Mouse (Mus musculus): Measurements from ENCODE around the gene Ccne1. TPM values are rescaled to one million over a fixed set of nuclear protein-coding genes. Genes with fewer than 3 reads are reported as not detected.

Gene Ccne1
- polyA plus RNA-seq, 1 experiment from 2014 or later = 77.5 TPM

DNA sequence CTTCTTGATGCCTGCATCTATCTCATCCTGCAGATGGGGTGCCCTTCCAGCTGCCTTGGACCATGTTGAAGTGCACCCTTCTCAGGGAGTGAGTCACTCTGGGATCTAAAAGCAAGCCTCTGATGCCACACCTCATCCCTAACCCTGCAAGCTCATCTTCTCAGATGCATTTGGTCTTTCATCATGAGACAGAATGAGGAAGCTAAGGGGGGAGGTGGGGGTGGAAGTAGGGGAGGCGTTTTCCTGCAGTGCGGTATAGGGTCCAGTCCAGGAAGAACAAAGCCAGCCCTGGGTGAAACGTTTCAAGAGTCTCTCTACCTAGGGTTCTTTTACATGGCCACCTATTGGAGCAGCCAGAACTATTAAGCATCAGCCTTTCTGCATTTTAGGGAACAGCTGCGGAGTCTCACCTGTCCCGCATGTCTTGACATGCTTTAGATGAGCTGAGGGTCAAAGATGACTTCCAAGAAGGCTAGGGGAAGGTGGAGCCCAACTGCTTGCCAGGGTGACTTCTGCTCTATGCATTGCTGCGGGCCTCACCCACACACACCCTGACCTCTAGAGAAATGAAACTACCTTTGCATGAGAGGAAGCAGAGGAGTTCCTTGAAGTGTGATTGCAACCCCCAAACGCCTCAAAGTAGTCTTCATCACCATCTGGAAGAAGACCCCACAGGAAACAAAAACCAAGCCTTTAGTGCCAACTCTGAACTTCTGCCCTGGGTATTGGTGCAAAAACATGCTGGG lies 17.2 kb downstream of the Ccne1 start:
- peaks cover 22% of the 10 kb centered on the region for H3K4me1 ChIP-seq
- H3K4me2 ChIP-seq (replicated peaks) = no peak overlapping the region
- no peak overlapping the region for H3K4me3 ChIP-seq
- H3K27ac ChIP-seq = no peak overlapping the region
- no peaks in the 10 kb centered on the region for H3K27me3 ChIP-seq
- H3K9me3 ChIP-seq = no peaks in the 10 kb centered on the region
- H3K9ac ChIP-seq = no peak overlapping the region
- 71% methylated on average over 7 of the region's 7 CpGs for WGBS
- no peak for ATAC-seq (ENCODE audit: low FRiP score, low read depth)
- no peaks in the 10 kb centered on the region for H3K36me3 ChIP-seq

DNA sequence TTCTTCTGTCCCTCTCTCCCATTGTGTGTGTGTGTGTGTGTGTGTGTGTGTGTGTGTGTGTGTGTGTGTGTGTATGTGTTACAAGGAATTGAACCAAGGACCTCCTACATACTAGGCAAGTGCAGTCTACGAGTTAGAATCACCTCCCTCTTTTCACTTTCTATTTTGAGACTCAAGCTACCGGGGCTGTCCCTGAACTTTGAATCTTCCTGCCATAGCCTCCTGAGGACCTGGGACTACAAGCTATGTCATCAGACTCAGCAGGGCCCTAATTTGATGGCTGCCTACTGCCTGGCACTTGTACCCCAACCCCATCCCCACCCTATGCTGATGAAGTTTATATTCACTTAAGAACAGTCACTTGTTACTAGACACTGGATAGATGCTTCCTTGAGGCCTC lies 18.9 kb downstream of the Ccne1 start:
- H3K4me1 ChIP-seq = peaks cover 26% of the 10 kb centered on the region
- H3K9me3 ChIP-seq = no peaks in the 10 kb centered on the region
- H3K9ac ChIP-seq = no peak overlapping the region
- no peak overlapping the region for H3K4me3 ChIP-seq
- no peak overlapping the region for H3K4me2 ChIP-seq (replicated peaks)
- no peak overlapping the region for H3K27ac ChIP-seq
- H3K36me3 ChIP-seq = no peaks in the 10 kb centered on the region
- ATAC-seq (ENCODE audit: low FRiP score, low read depth) = no peak
- 71% methylated on average over 2 of the region's 2 CpGs for WGBS
- no peaks in the 10 kb centered on the region for H3K27me3 ChIP-seq

DNA sequence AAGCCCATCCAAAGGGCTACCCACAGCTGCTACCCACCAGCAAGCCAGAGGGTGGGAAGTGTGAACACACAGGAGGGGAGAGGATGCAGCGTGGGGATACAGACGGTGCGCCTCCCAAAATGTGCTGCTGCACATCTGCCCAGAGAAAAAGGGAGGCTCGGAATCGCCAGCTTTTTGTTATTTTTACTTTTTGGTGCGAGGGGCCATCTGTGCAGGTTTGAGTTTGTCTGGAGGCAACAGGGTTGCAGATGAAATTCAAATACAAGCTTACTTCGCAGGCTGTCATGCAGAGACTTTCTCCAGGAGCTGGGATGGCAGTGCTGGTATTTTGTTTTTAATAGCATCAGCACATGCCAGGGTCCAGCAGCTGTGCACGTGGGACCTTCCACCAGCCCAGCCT lies 19.5 kb downstream of the Ccne1 start:
- ATAC-seq (ENCODE audit: low FRiP score, low read depth) = no peak
- H3K9me3 ChIP-seq = no peaks in the 10 kb centered on the region
- peaks cover 21% of the 10 kb centered on the region for H3K4me1 ChIP-seq
- no peak overlapping the region for H3K27ac ChIP-seq
- no peak overlapping the region for H3K4me3 ChIP-seq
- no peak overlapping the region for H3K4me2 ChIP-seq (replicated peaks)
- no peaks in the 10 kb centered on the region for H3K36me3 ChIP-seq
- WGBS = 73% methylated on average over 8 of the region's 8 CpGs
- no peak overlapping the region for H3K9ac ChIP-seq
- H3K27me3 ChIP-seq = no peaks in the 10 kb centered on the region

DNA sequence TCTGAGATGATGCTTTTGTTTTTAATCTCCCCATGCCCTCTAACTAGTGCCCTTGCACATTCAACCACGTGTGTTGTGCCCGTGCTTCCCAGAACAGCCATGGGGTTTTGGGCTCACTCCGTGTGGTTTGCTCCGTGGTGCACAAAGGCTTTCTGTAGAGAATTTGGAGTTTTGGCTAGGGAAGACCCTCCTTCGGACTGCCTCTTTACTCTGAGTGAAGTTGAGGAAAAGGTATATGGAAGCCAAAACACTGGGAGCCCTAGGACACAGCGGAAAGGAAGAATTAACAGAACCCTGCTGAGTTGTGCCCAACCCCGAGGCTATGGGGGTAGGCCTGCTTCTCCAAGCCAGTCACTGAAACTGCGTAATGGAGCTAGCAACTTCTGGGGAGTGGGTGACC lies 20.9 kb downstream of the Ccne1 start:
- Histone ChIP-seq H3K4me1 (peaks cover 20% of the 10 kb centered on the region), H3K4me2 (replicated peaks) (peak overlapping the region; percentile 88), H3K27me3 (no peaks in the 10 kb centered on the region), H3K4me3 (peak overlapping the region; percentile 51; the same call in 1 of the 2 replicates), H3K36me3 (no peaks in the 10 kb centered on the region), H3K9ac (no peak overlapping the region), H3K27ac (peak overlapping the region; percentile 61; the same call in 1 of the 2 replicates), H3K9me3 (no peaks in the 10 kb centered on the region)
- no peak for ATAC-seq (ENCODE audit: low FRiP score, low read depth)
- WGBS = 43% methylated on average over 8 of the region's 8 CpGs

DNA sequence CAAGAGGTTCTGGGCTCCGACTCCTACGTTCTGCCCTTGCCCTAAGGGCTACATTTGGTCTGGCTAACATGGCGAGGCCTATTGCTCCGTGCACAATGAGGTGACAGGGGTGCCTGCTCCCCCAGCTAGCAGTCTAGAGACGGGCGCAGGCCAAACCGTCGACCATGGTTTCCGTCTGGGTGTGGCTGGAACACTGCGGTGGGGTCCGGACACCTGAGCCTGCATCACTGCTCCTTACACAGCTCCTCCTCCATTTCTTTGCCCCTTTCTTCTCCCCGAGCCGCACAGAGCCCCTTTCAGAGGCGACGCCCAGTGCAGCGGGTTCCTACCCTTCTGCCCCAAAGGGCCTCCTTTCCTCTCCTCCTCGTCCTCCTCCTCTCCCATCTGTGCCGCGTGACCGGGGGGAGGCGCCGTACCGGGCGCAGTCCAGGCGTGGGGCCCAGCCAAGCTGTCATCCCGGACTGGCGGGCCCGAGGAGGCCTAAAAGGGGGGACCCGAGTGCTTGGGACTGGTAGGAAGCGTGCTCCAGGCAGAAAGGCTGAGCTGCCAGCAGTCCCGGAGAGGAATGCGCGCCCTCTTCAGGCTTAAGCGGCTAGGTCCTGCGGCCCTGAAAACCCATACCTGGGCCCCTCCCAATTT lies 21.6 kb downstream of the Ccne1 start:
- WGBS = 1% methylated on average over 29 of the region's 35 CpGs
- peak; percentile 37 for ATAC-seq (ENCODE audit: low FRiP score, low read depth)

DNA sequence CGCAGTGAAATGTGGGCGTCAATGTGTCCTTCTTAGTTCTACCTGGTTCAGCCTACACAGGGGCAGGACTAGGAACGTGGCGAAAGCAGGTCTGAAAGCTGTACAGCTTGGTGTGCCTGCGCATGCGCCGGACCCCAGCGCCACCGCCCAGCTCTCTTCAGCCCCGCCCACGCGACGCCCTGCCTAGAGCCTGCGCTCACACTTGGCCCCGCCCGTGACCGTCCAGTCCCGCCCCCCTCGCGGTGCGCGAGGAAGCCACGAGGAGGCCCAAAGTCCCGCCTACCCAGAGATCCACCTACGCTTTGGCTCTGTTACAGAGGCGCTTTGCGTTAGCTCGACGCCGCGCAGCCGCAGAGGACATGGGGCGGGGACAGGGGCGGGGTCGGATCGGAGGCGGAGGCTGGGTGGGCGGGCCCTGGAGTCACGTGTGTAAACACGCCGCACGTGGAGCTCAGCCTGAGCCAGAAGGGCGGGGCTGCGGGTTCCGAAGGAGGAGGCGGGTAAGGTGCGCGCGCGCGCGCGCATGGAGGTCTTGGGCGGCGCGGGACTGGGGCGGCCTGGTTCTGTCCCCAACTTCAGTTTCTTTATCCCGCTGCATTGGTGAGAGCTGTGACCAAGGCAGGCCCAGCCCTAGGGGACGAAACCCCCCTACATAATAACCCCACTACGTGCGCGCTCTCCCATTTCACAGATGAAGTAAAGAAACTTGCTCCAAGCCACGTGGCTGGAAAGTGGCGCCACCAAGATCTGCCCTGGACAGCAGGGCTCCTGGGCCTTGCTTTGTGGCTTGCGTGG lies 22.4 kb downstream of the Ccne1 start:
- Histone ChIP-seq H3K9ac (peak overlapping the region; percentile 62), H3K27ac (peak overlapping the region; percentile 61; the same call in 1 of the 2 replicates)
- under 1% methylated on average over 64 of the region's 65 CpGs for WGBS

More for the DNA sequence above, 21.6 kb downstream of the Ccne1 start:
- no peaks in the 10 kb centered on the region for H3K27me3 ChIP-seq
- H3K27ac ChIP-seq = peak overlapping the region; percentile 61; the same call in 1 of the 2 replicates
- H3K4me2 ChIP-seq (replicated peaks) = peak overlapping the region; percentile 88
- H3K4me3 ChIP-seq = peak overlapping the region; percentile 51
- H3K9ac ChIP-seq = peak overlapping the region; percentile 53
- H3K9me3 ChIP-seq = no peaks in the 10 kb centered on the region
- H3K36me3 ChIP-seq = no peaks in the 10 kb centered on the region
- H3K4me1 ChIP-seq = peaks cover 20% of the 10 kb centered on the region

DNA sequence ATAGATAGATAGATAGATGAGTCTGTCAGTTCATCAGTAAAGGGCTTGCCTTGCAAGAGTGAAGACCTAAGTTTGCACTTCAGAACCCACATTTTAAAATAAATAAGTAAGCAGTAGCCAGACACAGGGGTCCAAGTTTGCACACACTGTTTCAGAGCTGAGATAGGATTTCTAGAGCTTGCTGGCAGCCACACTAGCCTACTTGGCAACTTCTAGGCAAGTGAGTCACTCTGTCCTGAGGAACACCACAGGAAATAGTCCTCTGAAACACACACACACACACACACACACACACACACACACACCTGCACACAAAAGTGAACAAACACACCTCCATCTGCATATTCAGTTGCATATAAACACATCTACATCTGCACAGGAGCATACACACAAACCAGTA lies 24.4 kb downstream of the Ccne1 start:
- H3K27ac ChIP-seq = no peak overlapping the region
- H3K27me3 ChIP-seq = no peaks in the 10 kb centered on the region
- H3K9ac ChIP-seq = no peak overlapping the region
- no peak overlapping the region for H3K4me2 ChIP-seq (replicated peaks)
- no peak overlapping the region for H3K4me3 ChIP-seq
- no peaks in the 10 kb centered on the region for H3K9me3 ChIP-seq
- peaks cover 20% of the 10 kb centered on the region for H3K4me1 ChIP-seq
- no peaks in the 10 kb centered on the region for H3K36me3 ChIP-seq
- no peak for ATAC-seq (ENCODE audit: low FRiP score, low read depth)

More for the DNA sequence above, 22.4 kb downstream of the Ccne1 start:
- Histone ChIP-seq H3K36me3 (no peaks in the 10 kb centered on the region), H3K9me3 (no peaks in the 10 kb centered on the region), H3K4me1 (peaks cover 20% of the 10 kb centered on the region), H3K4me3 (peak overlapping the region; percentile 51), H3K4me2 (replicated peaks) (peak overlapping the region; percentile 88), H3K27me3 (no peaks in the 10 kb centered on the region)
- ATAC-seq (ENCODE audit: low FRiP score, low read depth) = peak; percentile 97

DNA sequence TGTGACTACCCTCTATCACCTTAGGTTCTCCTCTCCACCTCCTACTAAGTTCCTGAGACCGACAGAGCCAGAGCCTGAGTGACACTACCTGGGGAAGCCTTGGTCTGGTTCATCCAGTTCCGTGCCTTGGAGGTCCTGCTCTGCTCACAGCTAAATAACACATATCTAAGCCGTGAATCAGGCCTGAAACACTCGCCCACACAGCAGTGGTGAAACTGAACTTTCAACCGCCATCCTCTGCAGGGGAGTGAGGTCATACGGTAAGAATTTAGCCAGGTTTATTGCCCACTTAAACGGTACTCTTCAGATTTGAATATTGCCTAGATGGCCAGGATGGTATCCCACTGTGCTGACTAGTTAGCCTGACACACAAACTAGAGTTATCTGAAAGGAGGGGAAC lies 30.1 kb downstream of the Ccne1 start:
- 39% methylated on average over 7 of the region's 7 CpGs for WGBS

DNA sequence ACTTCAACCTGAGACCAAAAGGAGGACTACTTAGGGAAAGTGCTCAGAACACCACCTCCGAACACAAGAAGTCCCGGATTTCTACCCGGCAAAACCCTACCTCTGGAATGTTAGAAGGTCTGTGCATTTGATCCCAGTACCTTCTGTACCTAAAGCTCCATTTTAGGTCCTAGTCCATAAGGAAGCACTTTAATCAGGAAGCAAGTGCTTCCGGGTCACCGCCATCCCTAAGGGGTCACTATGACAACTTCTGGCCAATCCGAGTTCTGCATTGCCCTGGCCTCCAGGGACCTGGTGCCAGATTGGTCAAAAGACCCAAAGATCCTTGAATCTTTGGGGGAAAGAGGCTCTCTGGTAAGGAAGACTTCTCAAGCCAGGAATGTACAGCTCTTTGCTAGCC lies 31.8 kb downstream of the Ccne1 start:
- WGBS = 67% methylated on average over 6 of the region's 6 CpGs
- Histone ChIP-seq H3K27ac (no peak overlapping the region), H3K4me2 (replicated peaks) (no peak overlapping the region), H3K4me1 (peaks cover 11% of the 10 kb centered on the region), H3K4me3 (no peak overlapping the region), H3K36me3 (no peaks in the 10 kb centered on the region), H3K27me3 (0 out of 2 replicates have a peak, but pooled peaks cover 13% of the 10 kb centered on the region), H3K9ac (no peak overlapping the region), H3K9me3 (no peaks in the 10 kb centered on the region)
- ATAC-seq (ENCODE audit: low FRiP score, low read depth) = no peak

More for the DNA sequence above, 30.1 kb downstream of the Ccne1 start:
- no peak for ATAC-seq (ENCODE audit: low FRiP score, low read depth)
- no peak overlapping the region for H3K27ac ChIP-seq
- H3K4me2 ChIP-seq (replicated peaks) = no peak overlapping the region
- H3K9ac ChIP-seq = no peak overlapping the region
- no peaks in the 10 kb centered on the region for H3K9me3 ChIP-seq
- peaks cover 11% of the 10 kb centered on the region for H3K4me1 ChIP-seq
- H3K27me3 ChIP-seq = 0 out of 2 replicates have a peak, but pooled peaks cover 13% of the 10 kb centered on the region
- H3K4me3 ChIP-seq = no peak overlapping the region
- H3K36me3 ChIP-seq = no peaks in the 10 kb centered on the region

DNA sequence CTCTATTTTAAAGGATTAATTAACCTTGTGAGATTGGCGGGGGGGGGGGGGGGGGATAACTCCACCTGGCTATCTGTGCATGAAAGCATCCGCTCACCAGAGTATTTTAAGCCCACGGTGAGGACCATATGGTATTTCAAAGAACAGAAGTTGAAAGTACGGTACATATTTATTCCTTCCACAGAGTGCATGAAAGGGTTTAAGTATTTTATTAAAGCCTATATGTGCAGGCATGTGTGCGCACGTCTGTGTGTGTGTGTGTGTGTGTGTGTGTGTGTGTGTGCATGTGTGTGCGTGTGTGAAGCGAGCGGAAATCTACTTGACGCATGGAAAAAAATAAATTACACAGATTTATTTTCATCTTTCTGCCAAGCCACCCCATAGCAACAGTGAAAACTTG lies 32.4 kb downstream of the Ccne1 start:
- H3K27ac ChIP-seq = no peak overlapping the region
- 44% methylated on average over 10 of the region's 10 CpGs for WGBS
- H3K36me3 ChIP-seq = no peaks in the 10 kb centered on the region
- H3K9ac ChIP-seq = peak overlapping the region; percentile 43
- peak overlapping the region; percentile 49 for H3K4me2 ChIP-seq (replicated peaks)
- H3K27me3 ChIP-seq = 0 out of 2 replicates have a peak, but pooled peaks cover 13% of the 10 kb centered on the region
- peaks cover 11% of the 10 kb centered on the region for H3K4me1 ChIP-seq
- no peaks in the 10 kb centered on the region for H3K9me3 ChIP-seq
- ATAC-seq (ENCODE audit: low FRiP score, low read depth) = no peak
- 0 out of 2 replicates have a peak overlapping the region, but pooled peaks have one; percentile 14 for H3K4me3 ChIP-seq

DNA sequence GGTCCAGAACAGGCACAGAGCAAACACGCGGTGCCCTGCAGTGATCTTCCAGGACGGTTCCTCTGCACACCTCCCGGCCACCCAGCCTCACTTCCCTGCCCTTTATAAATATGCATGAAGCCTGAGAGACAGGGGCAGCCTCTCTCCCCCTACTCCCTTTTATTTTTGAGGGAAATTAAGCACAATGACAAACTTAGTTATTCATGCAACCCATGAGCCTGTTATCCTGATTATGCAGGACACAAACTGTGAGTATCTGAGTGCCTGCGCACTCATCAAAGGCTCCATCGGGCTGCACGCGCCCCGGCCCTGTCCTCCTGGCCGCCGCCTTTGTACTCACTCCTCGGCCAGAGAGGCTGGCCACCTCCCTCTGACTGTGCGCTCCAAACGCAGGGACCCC lies 32.8 kb downstream of the Ccne1 start:
- H3K9ac ChIP-seq = peak overlapping the region; percentile 43
- H3K27me3 ChIP-seq = 0 out of 2 replicates have a peak, but pooled peaks cover 13% of the 10 kb centered on the region
- H3K36me3 ChIP-seq = no peaks in the 10 kb centered on the region
- 0 out of 2 replicates have a peak overlapping the region, but pooled peaks have one; percentile 14 for H3K4me3 ChIP-seq
- no peak overlapping the region for H3K27ac ChIP-seq
- H3K4me1 ChIP-seq = peaks cover 11% of the 10 kb centered on the region
- 4% methylated on average over 14 of the region's 14 CpGs for WGBS
- peak overlapping the region; percentile 49 for H3K4me2 ChIP-seq (replicated peaks)
- H3K9me3 ChIP-seq = no peaks in the 10 kb centered on the region
- ATAC-seq (ENCODE audit: low FRiP score, low read depth) = no peak

DNA sequence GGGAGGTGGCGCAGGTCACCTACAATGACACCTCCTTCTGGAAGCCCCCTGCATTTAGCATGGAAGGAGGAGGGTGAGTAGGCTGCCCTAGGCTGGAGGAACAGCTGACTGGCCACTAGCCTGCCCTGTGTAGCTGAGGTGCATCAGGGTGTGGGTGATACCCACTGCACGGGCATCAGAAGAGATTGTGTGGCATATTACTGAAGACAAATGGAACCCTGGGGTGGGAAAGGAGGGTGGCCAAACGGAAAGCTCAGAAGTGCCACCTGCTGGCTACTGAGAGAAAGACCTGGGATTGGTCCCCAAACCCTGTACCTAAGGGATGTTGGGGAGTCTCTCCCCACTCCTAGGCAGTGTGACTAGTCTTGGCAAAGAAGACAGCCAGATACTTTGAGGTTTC lies 33.6 kb downstream of the Ccne1 start:
- Histone ChIP-seq H3K4me1 (peaks cover 11% of the 10 kb centered on the region), H3K27ac (no peak overlapping the region), H3K9ac (no peak overlapping the region), H3K36me3 (no peaks in the 10 kb centered on the region), H3K4me3 (no peak overlapping the region), H3K27me3 (0 out of 2 replicates have a peak, but pooled peaks cover 13% of the 10 kb centered on the region), H3K9me3 (no peaks in the 10 kb centered on the region), H3K4me2 (replicated peaks) (no peak overlapping the region)
- peak; percentile 45; the same call in 1 of the 2 replicates for ATAC-seq (ENCODE audit: low FRiP score, low read depth)
- WGBS = 29% methylated on average over 3 of the region's 3 CpGs
